Mouse (Mus musculus) ovary, postnatal 10 days (tissue): ENCODE measurements around the gene Xrcc1.

Source experiments
- DNase-seq: peaks from one replicate; pipeline ENCODE4 v3.0.0; 2022; ENCODE audit warnings: low spot score

Gene Xrcc1

GRCm38 (mm10) chr7:24529580-24529979, 16.5 kb upstream of the Xrcc1 start:
- no peak for DNase-seq

DNA sequence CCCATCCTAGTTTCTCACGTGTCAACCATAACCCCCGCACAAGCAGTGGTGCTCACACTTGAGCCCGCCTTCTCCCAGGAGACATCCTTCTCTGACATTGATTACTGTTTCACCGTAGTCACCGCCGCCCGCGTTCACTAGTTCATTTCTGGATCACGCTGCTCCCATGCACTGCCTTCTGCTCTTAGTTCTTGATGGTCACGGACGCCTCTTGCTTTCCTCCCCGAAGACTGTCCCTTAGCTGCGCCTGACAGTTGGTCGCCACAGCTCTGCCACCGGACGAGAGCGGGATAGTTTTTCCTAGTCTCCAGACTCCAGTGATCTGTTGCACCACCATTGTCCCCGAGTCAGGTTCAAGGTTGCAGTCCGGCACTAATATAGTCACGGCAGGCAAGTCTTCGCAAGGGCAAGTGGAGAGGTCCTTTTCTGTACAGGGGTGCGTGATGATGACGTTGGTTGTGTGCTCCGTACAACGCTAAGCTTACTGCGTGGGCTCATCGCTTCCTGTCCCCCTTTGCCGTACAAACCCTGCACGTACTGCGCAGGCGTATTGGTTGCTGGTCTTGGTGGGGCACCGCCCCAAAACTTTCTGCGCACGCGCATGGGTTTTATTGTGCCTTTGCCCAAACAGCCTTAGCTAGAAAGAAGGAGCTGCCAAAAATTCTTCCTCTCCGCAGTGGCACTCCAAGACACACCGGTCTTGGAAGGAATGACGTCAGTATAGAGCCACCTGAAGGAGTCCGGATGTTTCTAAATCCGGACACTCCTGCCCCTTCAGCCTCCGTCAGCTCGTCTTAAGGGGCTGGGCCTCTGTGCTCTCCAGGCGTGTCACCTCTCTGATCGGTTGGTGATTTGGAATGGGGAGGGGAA, 15.8 kb upstream of the Xrcc1 start, which contains the start of gene Irgq:
TSS of gene Irgq (plus strand) at position 628 of the 870 bp plus-strand sequence.
- peak; percentile 97 for DNase-seq

GRCm38 (mm10) chr7:24531211-24531971, 14.7 kb upstream of the Xrcc1 start:
- DNase-seq, result peak; percentile 43

DNA sequence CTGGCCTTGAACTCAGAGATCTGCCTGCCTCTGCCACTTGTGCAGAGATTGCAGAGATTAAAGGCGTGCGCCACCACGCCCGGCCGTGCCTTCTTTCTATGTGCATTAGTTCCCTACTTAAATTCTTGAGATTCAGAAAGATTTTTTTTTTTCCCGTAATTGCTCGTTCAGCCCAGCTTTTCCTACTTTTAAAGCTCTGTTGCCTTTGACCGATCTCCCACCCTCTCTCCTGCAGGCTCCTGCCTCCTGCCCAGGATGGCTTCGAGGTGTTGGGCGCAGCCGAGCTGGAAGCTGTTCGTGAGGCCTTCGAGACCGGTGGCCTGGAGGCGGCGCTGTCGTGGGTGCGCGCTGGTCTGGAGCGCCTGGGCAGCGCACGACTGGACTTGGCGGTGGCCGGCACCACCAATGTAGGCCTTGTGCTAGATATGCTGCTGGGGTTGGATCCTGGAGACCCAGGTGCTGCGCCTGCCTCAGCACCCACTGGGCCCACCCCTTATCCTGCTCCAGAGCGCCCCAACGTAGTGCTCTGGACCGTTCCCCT, 13.0 kb upstream of the Xrcc1 start:
- no peak for DNase-seq

GRCm38 (mm10) chr7:24533806-24534205, 12.3 kb upstream of the Xrcc1 start:
- no peak for DNase-seq

- no peak for DNase-seq
These were observed 11.8 kb upstream of the Xrcc1 start for GRCm38 (mm10) chr7:24534301-24534700.

DNA sequence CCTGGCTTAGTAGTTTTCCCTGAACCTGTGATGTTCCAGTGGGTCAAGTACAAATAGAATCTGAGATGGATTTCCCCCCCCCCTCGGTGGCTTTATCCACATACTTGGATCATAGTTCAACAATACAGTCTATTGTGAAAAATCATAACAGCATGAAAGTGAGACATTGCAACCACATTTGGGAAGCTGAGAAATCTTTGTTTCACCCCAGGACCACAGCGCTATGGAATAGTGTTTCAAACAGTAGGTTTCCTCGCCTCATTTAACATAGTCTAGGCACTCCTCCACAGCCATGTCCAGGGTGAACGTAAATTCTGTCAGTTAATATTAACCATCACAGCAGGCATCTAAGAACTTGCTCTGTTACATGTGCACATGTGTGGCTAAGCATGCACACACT, 9.0 kb upstream of the Xrcc1 start:
- no peak for DNase-seq

GRCm38 (mm10) chr7:24537591-24537990, 8.5 kb upstream of the Xrcc1 start:
- no peak for DNase-seq

DNA sequence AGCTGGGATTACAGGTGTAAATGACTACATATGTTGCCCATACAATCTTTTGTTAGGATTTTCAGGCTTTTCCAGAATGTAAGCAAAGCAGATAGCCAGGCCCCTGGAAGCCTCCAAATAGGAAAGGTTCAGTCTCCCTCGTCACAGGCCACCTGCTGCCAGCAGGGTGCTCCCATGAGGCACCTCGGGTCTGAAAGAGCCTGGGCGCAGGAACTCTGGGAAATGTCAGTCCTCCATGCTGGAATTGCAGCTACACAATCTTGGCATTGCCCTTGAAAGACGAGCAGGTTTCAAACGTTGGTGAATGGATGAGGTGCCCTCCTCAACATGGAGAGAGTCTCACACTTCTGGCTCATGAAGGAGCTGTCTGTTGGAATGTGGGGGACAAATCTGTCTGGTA, 7.9 kb upstream of the Xrcc1 start:
- DNase-seq, result no peak

DNA sequence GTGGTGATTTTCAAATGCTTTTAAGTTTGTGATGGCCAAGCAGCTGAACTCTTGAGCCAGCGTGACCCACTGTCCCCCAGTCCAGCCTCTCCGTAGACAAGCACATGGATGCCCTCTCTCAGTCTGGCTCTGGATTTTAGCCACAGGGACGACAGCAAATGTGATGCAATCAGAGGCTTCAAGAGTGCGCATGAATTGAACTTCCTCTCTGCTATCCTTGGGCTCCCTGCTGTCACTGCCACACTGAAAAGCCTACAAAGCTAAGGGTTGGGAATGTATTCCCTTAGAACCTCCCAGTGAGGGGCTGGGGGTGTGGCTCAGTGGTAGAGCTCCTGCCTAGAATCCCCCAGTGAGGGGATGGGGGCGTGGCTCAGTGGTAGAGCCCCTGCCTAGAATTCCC, 7.4 kb upstream of the Xrcc1 start:
- no peak for DNase-seq

GRCm38 (mm10) chr7:24539686-24540085, 6.4 kb upstream of the Xrcc1 start:
- DNase-seq, result no peak

- DNase-seq, result no peak
These were observed 1.6 kb upstream of the Xrcc1 start for GRCm38 (mm10) chr7:24544506-24544905.

DNA sequence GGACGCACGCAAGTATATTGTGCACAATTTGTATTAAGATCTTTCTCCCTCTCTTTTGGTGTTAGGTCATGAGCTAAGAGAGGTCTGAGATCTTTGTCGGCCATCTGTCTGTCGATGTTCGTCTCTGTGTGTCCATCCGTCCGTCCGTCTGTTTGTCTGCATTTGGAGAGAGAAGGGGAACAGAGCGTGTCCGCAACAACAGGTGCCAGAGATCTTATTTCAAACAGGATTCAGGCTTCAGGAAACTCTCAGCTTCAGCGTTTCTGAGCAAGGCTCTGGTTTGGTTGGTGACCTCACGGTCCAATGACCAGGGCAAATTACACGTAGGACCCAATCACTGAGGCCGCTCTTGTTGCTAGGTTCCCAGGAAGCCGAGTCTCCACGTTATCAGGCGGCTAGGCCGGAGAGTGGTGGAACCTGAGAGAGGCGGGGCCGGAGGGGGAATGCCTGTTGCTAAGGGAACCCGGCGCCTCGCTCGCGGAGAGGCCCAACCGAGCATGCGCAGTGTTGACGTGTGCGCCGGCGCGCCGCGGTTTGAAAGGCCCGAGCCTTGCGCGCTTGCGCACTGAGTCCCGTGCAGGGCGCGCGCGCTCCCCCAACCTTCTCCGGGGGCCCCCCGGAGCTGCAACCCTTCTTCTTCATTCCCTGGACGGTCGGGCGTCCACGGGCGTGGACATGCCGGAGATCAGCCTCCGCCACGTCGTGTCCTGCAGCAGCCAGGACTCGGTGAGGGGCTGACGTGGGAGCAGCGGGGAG, 723 bp downstream of the Xrcc1 start:
- DNase-seq, result peak; percentile 95

DNA sequence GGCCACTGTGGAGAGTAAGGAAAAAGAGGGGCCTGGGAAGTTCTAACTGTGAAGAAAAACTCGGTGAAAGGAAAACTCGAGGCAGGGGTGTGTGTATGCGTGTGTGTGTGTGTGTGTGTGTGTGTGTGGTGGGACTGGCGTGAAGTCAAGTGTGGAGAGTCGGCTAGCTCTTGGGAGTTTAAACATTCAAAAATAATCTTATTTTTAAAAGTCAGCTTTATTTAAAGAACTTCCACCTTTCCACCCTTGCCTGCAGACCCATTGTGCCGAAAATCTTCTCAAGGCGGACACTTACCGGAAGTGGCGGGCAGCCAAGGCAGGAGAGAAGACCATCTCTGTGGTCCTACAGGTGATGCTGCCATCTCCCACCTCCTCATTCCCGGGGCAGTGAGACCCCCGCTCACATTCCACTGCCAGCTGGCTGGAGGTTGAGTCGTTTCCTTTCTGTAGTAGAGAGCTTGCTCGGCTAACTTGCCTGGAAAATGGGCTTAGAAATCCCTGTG, 1.5 kb downstream of the Xrcc1 start:
- DNase-seq, result no peak

- no peak for DNase-seq
These were observed 6.1 kb downstream of the Xrcc1 start for GRCm38 (mm10) chr7:24551985-24552759.

GRCm38 (mm10) chr7:24555786-24556185, 9.7 kb downstream of the Xrcc1 start:
- no peak for DNase-seq

DNA sequence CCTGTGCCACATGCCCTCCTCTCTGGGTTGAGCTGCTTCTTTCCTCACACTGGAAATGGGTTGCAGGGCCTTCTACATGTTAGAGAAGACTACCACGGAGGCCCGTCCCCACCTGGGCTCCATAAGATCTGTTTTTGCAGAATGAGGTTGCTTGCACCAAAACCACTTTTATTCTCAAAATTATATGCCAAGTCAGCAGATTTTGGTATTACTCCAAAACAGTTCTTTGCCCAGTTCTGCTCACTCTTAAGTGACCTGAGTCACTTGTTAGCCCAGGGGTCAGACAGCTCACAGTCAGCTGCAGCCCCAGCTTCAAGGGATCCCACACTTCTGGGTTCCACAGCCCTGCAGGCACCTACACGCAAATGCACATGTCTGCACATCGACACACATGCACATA, 15.4 kb downstream of the Xrcc1 start:
- no peak for DNase-seq

DNA sequence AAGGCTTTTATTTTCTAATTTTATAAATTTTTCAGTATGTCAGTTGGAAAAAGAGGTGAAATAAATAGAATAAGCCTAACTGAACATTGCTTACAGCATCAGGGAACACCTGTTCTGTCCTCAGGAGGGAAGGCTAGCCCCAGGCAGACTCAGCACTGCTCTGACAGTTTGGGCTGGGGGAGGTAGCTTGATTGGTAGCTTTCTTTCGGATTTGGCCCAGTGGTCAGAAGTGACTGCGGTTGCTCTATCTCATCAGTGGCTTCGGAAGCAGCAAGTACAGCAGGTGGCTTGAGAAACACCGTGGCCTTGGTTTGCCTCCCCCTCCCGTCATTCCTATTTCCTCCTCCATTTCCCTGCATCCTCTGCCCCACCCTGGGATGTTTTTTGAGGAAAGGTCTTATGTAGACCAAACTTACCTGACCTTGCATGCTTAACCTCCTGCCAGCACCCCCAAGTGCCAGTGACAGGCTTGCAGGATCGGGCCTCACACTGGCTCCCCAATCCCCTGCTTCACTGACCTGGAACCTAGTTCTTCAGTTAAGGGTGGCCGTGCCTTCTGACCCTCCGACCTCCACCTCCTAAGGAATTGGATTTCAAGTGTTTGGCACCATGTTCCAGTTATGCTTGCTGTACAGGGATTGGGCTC, 17.2 kb downstream of the Xrcc1 start:
- DNase-seq, result no peak

- DNase-seq, result no peak
These were observed 17.7 kb downstream of the Xrcc1 start for GRCm38 (mm10) chr7:24563837-24564206.

- DNase-seq, result no peak
These were observed 18.6 kb downstream of the Xrcc1 start for GRCm38 (mm10) chr7:24564607-24565265.
